Mouse (Mus musculus) heart, adult 11 months (tissue): Measurements from ENCODE around the gene Spaca4.

Source experiments
- DNase-seq: peaks from one replicate; pipeline ENCODE4 v3.0.0; 2022

Gene Spaca4

DNA sequence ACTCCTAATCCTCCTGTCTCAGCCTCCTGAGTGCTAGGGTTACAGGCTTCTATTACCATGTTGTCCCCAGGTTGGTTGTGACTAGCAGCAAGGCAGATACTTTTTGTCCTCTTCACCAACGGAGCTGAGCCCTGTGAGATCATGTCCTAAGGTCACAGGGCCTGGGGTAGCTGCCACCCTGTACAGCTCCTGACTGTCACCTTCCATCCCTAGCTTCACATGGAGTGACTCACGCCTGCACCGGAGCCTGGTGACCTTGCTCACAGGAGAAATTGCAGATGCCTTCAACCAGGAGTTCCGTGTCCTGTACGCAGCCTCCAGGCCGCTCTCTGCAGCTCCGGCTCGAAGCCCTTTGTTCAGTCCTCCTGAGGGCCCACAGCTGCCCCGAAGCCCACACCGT is 806 bp upstream of the Spaca4 start:
- peak; percentile 75 for DNase-seq

DNA sequence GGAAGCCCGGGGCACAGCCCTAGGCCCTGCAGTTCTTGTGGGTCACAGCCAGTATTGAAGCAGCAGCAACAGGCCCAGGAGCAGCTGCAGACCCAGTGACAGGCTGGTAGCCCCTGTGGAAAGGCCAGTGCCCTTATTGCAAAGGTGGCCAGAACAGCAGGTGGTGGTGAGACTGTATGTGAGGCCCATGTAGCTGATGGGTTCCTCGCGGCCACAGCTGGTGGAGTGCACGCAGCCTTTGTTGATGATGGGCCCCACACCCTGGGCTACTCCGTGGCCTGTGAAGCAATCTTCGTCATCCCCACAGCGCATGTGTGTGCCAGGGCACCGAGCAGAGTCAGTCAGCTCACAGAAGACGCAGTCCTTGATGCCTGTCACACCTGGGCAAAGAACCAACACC is 462 bp downstream of the Spaca4 start:
- DNase-seq, result peak; percentile 91

DNA sequence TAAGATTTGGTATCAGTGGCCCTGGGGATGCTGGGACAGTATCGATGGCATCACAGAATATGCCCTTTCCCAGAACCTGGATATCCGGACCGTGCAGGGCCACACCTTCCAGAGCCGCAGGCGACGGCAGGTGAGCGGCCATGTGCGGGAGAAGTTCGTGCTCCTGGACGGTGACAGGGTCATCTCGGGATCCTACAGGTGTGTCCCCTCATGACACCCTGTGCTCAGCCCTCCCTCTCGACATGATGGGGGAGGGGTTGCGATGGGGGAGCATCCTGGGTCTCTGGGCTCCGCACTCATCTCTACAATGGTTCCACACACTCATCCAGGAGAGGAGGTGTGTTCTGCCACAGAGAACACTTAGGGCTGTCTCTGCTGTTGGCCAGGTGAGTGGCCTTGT is 1.8 kb downstream of the Spaca4 start:
- DNase-seq, result peak; percentile 92

DNA sequence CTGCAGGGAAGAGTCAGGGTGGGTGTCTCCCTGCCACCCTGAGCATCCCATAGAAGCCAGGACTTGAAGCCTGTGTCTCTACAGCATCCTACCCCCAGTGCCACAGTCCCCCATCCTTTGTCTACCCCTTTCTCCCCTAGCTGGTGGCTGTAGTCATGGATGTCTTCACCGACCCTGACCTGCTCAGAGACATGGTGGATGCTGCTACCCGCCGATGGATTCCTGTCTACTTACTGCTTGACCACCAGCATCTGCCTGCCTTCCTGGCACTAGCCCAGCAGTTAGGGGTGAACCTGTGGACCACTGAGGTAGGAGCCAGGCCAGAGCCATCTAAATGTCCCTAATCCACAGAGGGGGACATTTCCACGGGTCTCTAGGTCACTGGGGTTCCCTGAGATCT is 2.3 kb downstream of the Spaca4 start:
- DNase-seq, result peak; percentile 91

DNA sequence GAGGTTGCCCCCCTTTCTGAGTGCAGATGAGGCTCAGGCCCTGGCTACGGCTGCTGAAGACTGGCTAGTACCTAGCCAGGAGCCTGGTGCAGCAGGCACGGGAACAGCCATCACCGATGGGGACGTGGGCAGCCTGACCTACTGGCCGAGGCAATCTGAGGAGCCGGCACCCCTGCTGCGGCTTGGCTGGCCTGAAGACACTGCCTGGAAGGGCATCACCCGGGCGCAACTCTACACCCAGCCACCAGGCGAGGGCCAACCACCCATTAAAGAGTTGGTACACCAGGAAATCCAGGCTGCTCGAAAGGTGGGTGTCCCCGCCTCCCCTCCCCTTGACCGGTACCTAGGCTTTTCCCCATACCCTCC is 3.3 kb downstream of the Spaca4 start:
- DNase-seq, result peak; percentile 91

DNA sequence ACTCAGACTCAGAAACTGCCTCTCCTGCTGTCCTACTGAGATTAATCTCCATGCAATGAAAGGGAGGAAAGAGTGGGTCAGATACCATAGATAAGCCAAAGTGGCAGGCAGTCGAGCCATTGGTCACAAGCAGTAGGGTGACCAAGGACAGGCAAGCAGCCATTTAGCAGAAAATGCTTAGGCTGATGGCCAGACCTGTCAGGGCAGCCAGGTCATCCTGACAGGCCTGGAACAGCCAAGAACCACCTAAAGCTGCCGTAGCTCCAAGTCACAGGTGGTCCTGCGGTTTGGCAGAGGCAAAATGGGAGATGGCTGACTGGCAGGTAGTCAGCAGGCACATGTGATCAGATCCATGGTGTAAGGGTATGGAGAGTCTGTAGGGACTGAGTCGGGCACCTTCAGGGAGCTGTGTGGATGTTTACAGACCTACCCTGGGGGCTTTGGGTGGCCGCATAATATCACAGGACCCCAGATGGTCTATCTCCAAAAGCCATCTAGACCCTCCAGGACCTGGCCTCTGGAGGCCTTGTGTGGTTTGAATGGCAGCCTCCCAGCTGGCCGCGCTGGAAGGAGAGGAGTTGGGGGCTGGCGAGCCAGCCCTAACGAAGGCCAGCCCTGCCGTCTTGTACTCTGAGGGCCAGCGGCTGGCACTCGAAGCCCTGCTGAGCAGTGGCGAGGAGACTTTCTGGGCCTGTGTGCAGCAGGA is 3.8 kb downstream of the Spaca4 start:
- peak; percentile 96 for DNase-seq

DNA sequence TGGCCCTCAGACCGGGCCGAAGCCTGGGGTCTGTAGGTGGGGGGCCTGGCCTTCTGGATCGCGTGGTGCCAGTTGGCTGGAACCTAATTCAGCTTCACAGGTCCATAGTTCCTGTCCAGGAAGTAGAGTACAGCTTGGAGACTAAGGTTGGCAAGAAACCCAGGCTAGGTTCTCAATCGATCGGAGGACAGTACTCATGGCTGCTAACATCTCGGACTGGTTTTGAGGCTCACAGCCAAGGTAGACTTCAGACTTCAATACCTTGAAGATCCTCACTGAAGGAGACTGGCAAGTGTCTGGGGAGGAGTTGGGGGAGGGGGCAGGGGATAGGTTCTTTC is 4.4 kb downstream of the Spaca4 start:
- DNase-seq, result no peak

DNA sequence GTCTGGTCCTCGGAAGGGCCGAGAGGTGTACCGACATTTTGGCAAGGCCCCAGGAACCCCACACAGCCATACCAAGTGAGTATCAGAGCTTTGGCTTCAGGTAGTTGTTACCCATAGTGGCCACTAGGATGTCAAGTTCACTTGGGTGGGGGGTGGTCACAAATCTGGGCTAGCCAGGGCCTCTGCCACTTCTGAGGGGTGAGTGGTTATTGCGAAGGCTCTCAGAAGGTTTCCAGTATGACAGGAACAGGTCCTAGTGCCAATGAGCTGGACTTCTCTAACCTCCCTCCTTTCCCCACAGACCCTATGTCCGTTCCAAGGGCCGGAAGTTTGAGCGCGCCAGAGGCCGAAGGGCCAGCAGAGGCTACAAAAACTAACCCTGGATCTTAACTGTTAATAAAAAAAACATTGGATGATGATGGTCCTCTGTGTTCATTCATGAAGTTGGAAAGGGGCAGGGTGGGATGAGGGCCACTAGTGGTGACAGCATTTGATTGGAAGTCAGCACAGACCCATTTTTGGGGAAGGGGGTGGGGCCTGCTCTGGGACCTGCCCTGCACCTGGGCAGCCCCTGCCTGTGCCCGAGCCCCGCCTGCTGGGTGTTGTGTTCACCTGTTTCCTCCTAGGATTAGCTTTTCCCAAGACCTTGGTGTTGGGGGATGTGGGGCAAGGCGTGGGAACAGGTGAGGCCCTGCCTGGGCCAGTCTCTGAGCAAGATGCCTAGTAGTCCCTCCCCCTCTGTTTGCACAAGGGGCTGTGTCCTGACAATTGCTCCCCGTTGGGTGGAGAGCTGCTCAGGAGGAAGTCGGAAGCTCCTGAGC is 5.0 kb downstream of the Spaca4 start, which contains the start of gene Fam83e:
Fam83e (plus strand) TSS at position 800 of the 821 bp plus-strand sequence.
- peak; percentile 93 for DNase-seq

DNA sequence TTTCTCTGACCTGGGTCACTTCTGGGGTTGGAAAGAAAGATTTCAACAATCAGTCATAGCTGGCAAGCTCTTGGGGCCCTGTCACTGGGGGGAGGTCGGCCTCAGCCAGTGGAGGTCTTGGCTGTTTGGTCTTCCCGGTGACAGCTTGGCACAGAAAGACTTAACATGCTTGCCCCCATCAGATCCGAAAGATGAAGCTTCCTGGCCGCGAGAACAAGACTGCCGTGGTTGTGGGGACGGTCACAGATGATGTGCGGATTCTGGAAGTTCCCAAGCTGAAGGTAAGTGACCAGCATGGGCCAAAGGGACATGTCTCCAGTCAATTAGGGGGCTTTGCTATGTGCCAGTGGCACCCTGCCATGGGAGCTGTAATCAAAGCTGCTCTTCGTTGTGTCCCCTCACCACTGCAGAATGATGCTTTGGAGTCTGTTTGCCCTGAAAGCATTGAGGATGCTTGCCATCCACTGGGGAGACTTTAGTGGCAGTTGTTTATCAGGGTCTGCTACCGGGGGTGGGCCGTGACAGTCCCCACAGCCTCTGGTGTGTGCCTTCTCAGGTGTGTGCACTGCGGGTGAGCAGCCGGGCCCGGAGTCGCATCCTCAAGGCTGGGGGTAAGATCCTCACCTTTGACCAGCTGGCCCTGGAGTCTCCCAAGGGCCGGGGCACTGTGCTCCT is 5.7 kb downstream of the Spaca4 start:
- DNase-seq, result peak; percentile 94

DNA sequence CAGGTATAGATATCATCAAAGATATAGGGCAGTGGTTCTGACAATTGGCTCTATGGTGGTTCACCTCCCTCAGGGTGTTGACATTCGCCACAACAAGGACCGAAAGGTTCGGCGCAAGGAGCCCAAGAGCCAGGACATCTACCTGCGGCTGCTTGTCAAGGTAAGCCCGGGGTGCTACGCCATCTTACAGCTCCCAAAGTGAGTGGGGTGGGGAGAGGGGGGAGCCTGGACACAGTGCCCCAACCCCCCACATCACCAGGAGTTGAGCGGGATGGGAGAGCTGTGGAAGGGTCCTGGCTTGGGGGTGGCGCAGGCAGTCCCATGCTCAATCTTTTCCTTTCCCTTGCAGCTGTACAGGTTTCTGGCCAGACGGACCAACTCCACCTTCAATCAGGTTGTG is 6.4 kb downstream of the Spaca4 start:
- peak; percentile 96 for DNase-seq

DNA sequence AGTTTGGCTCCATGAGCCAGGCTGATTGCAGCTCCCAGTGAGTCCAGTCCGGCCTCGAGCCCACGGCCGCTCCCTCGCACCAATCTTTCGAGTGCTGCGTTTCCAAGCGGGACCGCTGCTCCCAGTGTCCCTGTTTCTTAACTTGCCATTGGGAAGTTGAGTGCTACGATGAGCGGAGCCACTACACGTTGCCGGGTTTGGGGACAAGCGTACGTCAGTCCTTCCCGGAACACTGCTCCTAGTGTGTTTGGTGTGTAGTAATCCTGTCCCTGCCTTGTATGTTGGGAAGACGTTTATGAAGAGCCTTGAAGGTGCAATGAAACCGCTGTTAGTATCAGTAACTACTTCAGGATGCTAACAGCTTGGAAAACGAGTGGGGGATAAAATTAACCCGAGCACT is 7.3 kb downstream of the Spaca4 start:
- DNase-seq, result no peak

DNA sequence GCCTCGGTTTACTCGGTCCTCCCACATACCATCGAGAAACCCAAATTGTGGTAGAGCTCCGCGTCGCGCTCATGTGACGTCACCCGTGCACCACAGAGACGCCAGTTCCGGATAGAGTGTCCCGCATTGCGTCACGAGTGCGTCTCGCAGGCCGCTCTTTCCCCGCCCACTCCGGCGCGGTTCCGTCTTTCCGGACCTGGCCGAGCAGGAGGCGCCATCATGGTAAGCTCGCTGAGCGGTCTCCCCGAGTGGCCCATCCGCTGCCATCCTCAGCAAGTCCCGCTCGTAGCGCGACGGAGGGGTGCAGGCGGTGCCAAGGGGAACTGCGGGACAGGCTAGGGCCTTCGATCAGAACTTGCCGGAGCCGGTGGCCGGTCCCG is 7.7 kb downstream of the Spaca4 start, which contains the start of gene Sphk2:
Sphk2 (minus strand) TSS at position 85 of the 380 bp plus-strand sequence.
- peak; percentile 100 for DNase-seq

DNA sequence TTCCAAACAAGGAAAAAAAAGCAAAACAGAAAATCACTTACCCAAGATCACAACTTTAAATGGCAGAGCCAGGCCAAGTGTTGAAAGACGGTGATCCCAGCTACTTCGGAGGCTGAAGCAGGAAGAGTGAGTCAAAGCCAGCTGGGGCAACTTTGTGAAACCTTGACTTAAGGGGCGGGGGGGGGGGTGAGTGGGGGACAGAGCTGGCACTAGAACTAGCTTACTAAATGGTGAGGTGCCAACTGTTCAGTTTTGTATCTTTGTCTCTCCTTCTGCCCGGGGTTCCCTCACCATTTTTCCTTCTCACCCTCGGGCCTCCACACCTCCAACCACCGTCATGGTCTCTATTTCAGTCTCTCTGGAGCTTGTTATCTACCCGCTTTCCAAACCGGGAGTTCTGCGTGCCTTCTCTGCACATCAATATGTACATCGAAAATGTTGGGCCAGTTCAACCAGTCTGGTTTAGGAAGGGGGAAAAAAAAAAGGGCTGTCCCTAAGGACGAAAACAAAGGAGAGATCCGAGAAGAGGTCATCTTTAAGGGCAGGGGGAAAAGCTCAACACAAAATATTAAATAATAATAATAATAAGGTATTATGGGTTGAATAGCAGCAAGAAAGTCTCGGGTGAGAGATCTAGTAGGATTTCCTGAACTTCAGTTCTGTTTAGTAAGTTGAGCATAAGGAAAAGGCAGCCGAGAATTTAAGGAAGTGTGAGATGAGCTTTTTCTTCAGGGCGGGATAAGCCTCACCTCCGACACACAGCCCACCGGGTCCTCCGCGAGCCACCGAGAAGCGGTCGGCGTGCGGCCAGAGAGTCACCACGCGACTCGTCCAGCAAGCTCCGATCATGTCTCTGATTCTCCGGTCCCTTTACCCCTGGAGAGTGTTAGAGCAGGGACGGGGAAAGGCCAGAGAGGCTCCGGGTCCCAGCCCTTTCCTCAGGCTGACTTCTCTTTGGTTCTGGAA is 8.4 kb downstream of the Spaca4 start:
- no peak for DNase-seq

DNA sequence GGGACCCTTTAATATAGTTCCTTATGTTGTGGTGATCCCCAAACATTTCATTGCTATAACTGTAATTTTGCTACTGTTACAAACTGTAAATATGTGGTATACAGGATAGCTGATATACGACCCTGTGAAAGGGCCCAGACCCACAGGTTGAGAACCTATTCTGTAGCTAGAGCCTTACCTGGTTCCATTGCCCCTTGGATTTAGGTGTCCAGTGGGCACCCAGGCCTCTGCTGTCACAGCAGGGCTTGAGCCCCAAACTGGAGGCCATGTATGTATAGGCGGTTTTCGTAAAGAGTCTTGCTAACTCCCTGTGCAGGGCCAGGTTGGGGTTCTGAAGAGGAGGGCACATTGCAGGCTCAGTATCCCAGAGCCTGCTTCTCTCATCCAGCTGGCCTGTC is 9.2 kb downstream of the Spaca4 start:
- DNase-seq, result peak; percentile 93

DNA sequence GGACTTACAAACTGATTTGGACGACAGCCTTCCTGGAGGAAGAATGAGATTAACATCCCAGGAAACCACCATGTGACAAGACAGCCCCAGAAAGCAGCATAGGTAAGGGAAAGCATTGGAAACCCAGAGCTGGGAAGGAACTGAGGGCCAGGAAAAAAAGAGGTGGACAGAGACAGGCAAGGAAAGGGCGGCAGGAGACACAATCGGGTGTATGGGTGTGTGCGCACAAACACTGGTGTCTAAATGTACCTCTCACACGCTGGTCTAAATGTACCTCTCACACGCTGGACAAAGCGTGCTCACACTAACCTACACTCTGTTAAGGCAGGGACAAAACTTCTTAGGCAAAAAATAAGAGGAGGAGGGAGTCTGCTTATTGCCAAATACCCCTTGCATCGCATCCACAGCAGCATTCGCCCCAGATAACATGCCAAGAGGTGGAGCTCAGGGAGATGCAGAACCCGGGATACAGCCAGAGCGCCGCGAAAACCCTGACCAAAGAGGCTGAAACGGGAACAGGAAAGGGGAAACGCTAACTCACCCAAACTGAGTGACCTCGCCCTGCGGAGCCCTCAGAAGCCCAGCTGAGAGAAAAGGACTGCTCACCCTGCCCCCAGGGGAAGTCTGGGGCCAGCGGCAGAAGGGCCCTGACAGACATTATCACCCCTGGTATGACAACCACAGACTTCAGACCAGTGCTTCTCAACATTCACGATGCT is 9.7 kb downstream of the Spaca4 start:
- DNase-seq, result peak; percentile 98

DNA sequence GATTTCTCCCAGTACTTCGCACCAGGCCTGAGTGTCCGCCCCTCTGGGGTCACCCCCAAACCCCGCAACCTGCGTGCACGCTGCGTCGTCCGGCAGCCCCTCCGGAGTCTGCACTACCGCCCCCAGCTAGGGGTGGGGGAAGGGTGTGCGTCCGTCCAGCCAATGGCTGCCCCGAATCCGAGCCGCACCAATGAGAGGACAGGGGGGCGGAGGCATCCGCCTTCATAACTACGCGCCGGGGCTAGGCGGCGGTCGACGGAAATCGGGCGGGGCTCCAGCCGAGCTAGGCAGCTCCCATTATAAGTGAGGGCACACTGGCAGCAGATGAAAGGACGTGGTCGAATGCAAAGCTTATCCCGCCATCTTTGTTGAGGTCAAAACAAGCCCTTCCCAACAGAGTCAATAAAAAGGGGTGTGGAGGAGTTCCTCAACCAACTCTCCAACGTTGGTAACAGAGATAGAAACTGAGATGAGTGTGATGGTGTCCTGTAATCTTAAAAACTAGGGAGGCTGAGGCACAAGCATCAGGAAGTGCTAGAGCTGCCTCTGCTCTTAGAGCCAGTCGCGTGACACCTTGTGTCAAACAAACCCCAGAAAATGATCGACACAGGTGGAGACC is 10.4 kb downstream of the Spaca4 start, which contains the start of gene Rpl18:
Rpl18 (plus strand) TSS at position 368 of the 619 bp plus-strand sequence.
- peak; percentile 100 for DNase-seq

DNA sequence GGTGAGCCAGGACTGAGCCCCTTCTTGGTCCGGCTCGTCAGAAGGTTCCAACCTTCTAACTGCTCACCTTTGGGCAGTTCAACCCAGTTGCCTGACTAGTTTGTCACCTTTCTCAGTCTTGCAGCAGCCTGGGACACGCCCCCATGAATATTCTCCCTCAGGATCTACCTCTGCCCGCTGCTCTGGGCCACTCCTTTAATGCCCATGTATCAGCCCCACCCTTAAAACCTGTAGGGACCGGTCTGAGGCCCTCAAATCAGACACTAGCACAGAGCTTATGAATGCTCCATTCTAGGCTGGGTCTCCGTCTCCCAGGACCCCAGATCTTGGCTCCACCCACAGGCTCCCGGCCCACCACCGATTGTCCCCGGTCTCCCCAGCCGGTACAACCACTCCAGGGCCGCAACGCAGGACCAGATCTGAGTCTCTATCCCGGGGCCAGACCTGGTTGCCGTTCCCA is 11.0 kb downstream of the Spaca4 start:
- DNase-seq, result no peak

DNA sequence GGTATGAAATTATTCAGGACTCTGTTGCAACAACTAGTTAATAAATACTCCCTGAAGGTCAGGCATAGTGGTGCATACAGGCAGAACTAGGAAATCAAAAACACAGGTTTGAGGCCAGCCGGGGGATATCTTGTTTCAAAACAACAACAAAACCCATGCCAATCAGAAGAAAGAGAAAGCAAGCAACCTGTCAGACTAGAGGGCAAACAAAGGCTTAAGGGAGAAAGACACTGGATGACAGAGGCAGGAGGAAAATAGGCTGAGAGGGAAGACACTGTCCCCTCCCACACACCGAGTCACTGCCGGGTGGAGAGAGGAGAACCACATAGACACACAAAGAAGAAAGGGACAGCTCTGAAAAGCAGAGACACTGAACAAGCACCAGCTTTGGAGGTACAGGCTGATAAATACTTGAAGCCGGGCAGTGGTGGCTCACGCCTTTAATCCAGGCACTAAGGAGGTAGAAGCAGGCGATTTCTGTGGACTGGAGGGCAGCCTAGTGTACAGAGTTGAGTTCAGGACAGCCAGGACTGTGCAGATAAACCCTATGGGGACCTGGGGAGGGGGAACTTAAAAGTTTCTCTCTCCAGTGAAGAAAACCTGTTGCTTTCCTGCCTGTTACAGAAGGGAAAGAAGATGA is 11.6 kb downstream of the Spaca4 start:
- peak; percentile 93 for DNase-seq

DNA sequence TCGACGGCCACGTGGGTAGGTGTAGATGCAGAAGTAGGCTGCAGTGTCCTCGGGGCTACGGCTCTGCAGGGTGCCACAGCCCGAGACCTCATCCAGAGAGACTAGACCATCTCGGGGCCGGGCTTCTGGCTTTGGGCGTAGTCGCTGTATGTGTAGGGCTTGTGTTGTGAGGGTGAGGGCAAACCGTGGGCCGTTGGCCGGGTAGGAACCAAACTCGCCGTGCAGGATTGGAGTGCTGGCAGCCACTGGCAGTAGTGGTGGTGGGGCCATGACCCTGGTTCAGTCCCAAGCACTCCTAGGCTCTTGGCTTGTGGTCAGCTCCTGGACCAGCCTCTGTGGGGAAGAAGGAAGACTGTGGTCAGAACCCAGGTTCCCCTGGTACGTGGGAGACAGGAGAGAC is 12.2 kb downstream of the Spaca4 start:
- peak; percentile 97 for DNase-seq

DNA sequence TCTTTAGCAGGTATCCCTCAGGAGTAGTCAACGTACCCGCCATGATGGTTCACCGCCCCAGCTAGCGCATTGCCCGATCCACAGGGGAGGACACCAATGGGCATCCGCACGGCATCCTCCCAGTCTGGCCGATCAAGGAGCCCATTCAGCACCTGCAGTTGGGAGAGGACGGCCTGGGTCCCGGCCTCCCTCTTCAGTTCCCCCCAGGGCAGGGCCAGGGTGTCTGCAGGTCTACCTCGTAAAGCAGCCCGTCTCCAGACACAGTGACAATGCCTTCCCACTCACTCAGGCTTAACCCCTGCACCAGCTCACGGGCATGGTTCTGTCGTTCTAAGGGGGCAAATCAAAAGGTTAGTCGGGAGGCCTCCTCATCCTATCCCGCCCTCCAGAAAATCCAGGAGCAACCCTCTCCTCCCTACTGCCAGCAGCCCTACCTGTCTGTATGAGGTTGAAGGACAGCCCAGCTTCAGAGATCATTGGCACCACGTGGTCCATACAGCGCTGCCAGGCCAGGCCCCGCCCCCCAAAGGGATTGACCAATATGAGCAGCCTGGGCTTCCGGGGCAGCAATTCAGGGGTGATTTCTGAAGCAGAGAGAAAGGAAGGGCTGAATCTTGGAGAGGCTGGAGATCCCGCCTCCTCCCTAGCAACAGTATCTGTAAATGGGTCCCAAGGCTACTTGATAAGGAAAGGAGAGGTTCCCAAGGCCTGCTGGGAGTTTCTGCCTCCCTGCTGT is 13.4 kb downstream of the Spaca4 start:
- DNase-seq, result peak; percentile 99
